Mouse (Mus musculus): Measurements from ENCODE around the gene Rest.

DNA sequence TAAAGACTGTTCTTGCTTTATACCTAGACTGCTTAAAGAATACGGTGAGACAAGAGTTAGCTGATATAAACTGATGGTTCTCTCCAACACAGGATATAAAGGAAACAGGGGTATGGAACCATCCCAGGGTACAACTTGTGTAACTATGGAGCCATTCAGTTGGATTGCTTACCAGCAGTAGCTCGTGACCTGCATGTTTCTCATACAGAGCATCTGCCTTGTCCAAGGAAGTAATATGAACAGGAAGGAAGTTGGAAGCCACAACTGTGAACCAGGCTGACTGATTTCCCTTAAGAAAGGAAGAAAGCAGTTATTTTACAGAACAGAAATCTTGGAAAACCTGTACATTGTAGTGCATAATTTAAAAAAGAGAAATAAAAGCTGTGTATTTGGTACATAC, 34.2 kb downstream of the Rest start:
- TF ChIP-seq POLR2A (IDR thresholded peaks at IDR 0.05; ENCODE audit: borderline replicate concordance, extremely low read depth, low read depth, low read length) (no peak), CTCF (IDR thresholded peaks at IDR 0.05; ENCODE audit: insufficient read depth, low read length) (no peak)
